8 mouse cellular contexts compared by ENCODE assay signal in the genomic region with DNA sequence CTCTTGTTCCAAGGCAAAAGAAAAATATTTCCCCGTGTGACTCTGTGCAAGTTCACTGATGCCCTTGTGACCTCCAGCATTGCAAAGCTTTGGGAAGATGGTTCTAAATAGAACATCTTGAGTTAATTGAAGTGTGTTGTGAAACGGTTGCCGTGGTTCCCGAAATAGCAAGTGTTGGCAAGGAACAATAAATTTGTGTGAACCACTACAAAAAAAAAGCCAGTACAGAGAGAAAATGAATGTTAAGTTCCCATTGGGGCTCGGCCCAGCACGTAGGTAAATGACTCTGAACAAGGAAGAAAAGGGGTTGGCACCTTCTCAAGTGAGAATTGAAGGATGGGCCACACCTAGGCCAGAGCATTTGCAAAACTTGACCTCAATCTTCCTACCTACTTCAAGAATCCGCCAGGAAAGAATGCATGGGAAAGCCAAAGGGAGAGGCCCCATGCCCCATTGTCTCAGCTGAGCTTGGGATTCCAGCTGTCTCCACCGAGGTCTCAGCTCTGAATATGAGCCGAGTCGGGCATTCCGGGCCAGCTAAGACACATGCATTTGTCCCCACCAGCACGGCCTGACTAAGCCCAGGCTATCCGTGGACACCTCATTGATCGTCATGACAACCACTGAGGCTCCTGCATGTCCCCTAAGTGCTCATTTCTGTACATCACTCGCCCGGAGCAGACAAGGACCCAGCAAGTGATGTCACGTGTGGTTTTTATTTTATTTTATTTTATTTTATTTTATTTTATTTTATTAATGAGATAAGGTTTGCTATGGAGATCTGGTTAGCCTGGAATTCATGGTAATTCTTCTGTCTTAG. TPM values are rescaled to one million over a fixed set of nuclear protein-coding genes. Genes with fewer than 3 reads are reported as not detected.
DNase-seq lines count a peak whose midpoint lies in the region; ATAC-seq lines count a peak whose summit lies in the region.
"Had no signal": no experiment of that assay in that cellular context is flagged by ENCODE, and none has a peak within 500 bp of the region (broad histone marks: within the 10 kb centered on the region; RNA-seq: fewer than 3 reads in every experiment).

No protein-coding gene starts in this region.

- no peaks in the 10 kb centered on the region for H3K9me3 ChIP-seq in intestine, embryonic 15.5 days
- no peaks in the 10 kb centered on the region for H3K9me3 ChIP-seq in stomach, embryonic 16.5 days (replicated peaks; ENCODE audit: control insufficient read depth, low read length)

- H3K9ac ChIP-seq in intestine, embryonic 15.5 days: no peak overlapping the region
- H3K9ac ChIP-seq in stomach, embryonic 16.5 days (ENCODE audit: low read length): no peak overlapping the region

- H3K4me3 ChIP-seq in intestine, embryonic 15.5 days (replicated peaks): no peak overlapping the region
- no peak overlapping the region for H3K4me3 ChIP-seq in stomach, embryonic 16.5 days (replicated peaks; ENCODE audit: low read length)

- H3K4me1 ChIP-seq in intestine, embryonic 15.5 days (replicated peaks): peaks cover 3% of the 10 kb centered on the region; the same call in 1 of the 2 replicates
- peaks cover 8% of the 10 kb centered on the region for H3K4me1 ChIP-seq in stomach, embryonic 16.5 days (ENCODE audit: control insufficient read depth, insufficient read depth, low read length)

- no peaks in the 10 kb centered on the region for H3K36me3 ChIP-seq in intestine, embryonic 15.5 days
- H3K36me3 ChIP-seq in stomach, embryonic 16.5 days (ENCODE audit: control insufficient read depth, insufficient read depth, low read length): no peaks in the 10 kb centered on the region

- no peaks in the 10 kb centered on the region for H3K27me3 ChIP-seq in intestine, embryonic 15.5 days (replicated peaks)
- no peaks in the 10 kb centered on the region for H3K27me3 ChIP-seq in stomach, embryonic 16.5 days (ENCODE audit: control insufficient read depth, insufficient read depth, low read length)

- H3K4me2 ChIP-seq in intestine, embryonic 15.5 days (replicated peaks): no peak overlapping the region
- no peak overlapping the region for H3K4me2 ChIP-seq in stomach, embryonic 16.5 days (ENCODE audit: low read depth, low read length)

- peak; percentile 9 to 22 for DNase-seq in right cerebral cortex, adult 2 months (ENCODE audit: low spot score in 2 of 2)
- no peak for DNase-seq in right cerebral cortex, postnatal 25 days
- DNase-seq in embryo, embryonic 11 days: peak; percentile 26
- no peak for DNase-seq in retina, embryonic 14.5 days (ENCODE audit: low spot score)
- no peak for DNase-seq in spleen, postnatal 10 days (ENCODE audit: low spot score in 2 of 2)
- DNase-seq: left cerebral cortex, postnatal 4 days had no signal

- WGBS in intestine, embryonic 15.5 days: 77% methylated on average over 17 of the region's 17 CpGs
- 71% methylated on average over 17 of the region's 17 CpGs for WGBS in stomach, embryonic 16.5 days

- peak; percentile 50 for ATAC-seq in intestine, embryonic 15.5 days
- ATAC-seq in stomach, embryonic 16.5 days (ENCODE audit: insufficient read depth, low FRiP score): peak; percentile 42; the same call in 1 of the 2 replicates

- no peak overlapping the region for H3K27ac ChIP-seq in intestine, embryonic 15.5 days
- H3K27ac ChIP-seq in stomach, embryonic 16.5 days (ENCODE audit: low read length): peak overlapping the region; percentile 67

RNA-seq across cellular contexts. Expression of gene Raf1, which starts 21.5 kb away (rescaled TPM):
- 76.2 and 79.5 TPM in 2 replicates for polyA plus RNA-seq in intestine, embryonic 15.5 days (2015; fragmentation: Nextera tagmentation; extraction: Ambion mirVana)
- polyA plus RNA-seq in stomach, embryonic 16.5 days (2015; fragmentation: Nextera tagmentation; extraction: Ambion mirVana): 76.9 and 79.1 TPM in 2 replicates

Comparison
In these comparisons a context has a peak if more than half of its experiments do, and no peak if none do; other contexts are left out.
1. DNase-seq: peak in right cerebral cortex, adult 2 months (2 of 2) and embryo, embryonic 11 days (single experiment); none in right cerebral cortex, postnatal 25 days (single experiment), retina, embryonic 14.5 days (single experiment) and spleen, postnatal 10 days (0 of 2).